ENCODE assay signal across 23 mouse cellular contexts in the genomic region with DNA sequence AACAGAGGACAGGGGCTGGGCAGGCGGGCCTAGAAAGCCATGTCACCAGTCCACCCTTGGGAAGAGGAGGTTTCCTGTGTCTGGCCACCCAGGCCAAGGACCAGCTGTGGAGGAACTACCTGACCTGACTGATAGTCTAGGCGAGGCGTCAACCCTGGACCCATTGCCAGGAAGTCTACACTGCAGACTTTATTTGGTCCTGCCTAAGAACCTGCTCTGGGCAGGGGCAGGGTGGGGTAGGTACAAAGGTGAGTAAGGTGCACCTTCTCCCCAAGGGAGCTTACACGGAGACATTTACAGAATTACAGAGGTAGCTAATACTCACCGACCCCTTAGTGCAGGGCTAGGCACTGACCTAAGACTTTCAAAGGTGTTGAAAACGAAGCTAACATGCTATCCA.
"Had no signal": no experiment of that assay in that cellular context is flagged by ENCODE, and none has a peak within 500 bp of the region (broad histone marks: within the 10 kb centered on the region; RNA-seq: fewer than 3 reads in every experiment).

No protein-coding gene starts in this region.

- H3K9ac ChIP-seq: forebrain, postnatal 0 days; heart, embryonic 13.5 days; heart, embryonic 15.5 days; hindbrain, embryonic 12.5 days; hindbrain, embryonic 14.5 days; limb, embryonic 13.5 days; limb, embryonic 15.5 days; liver, embryonic 12.5 days had no signal

- H3K9me3 ChIP-seq: heart, embryonic 13.5 days; heart, embryonic 15.5 days; hindbrain, embryonic 12.5 days; limb, embryonic 13.5 days; limb, embryonic 15.5 days; liver, embryonic 12.5 days had no signal

- H3K36me3 ChIP-seq: heart, embryonic 13.5 days; heart, embryonic 15.5 days; hindbrain, embryonic 12.5 days; limb, embryonic 13.5 days; limb, embryonic 15.5 days; liver, embryonic 12.5 days had no signal

- DNase-seq: forebrain, postnatal 0 days; gastrocnemius, postnatal 14 days; gastrocnemius, postnatal 36 days; heart, adult 2 months; heart, postnatal 14 days; heart, postnatal 36 days; kidney, adult 18-20 months; kidney, adult 8-10 months; kidney, postnatal 10 days; kidney, postnatal 25 days; kidney, postnatal 4 days; layer of hippocampus, adult 9-11 months; layer of hippocampus, postnatal 36 days; left cerebral cortex, postnatal 4 days had no signal

- H3K4me3 ChIP-seq: heart, adult 2 months; heart, embryonic 13.5 days; heart, embryonic 15.5 days; hindbrain, embryonic 12.5 days; limb, embryonic 13.5 days; limb, embryonic 15.5 days; liver, embryonic 12.5 days had no signal

- H3K27ac ChIP-seq: heart, adult 2 months; heart, embryonic 13.5 days; heart, embryonic 15.5 days; hindbrain, embryonic 12.5 days; hindbrain, embryonic 14.5 days; limb, embryonic 13.5 days; limb, embryonic 15.5 days; liver, embryonic 12.5 days had no signal

- H3K4me2 ChIP-seq: heart, embryonic 11.5 days; heart, embryonic 13.5 days; heart, embryonic 15.5 days; hindbrain, embryonic 12.5 days; hindbrain, embryonic 14.5 days; limb, embryonic 13.5 days; limb, embryonic 15.5 days; liver, embryonic 12.5 days had no signal

- ATAC-seq: forebrain, postnatal 0 days; hindbrain, embryonic 16.5 days; liver, embryonic 12.5 days had no signal
